Mouse (Mus musculus): ENCODE data around the gene Setd3. TPM values are rescaled to one million over a fixed set of nuclear protein-coding genes. Genes with fewer than 3 reads are reported as not detected.

The Setd3 gene
- polyA plus RNA-seq, 2 experiments: 26.8 to 43.4 TPM

GRCm38 (mm10) chr12:108135610-108136208 is 43.4 kb downstream of the Setd3 start:
- Histone ChIP-seq H3K4me3 (ENCODE audit: insufficient read depth in 1 of 2, low read depth in 2 of 2, low read length in 2 of 2) (no peak overlapping the region), H3K9ac (replicated peaks) (no peak overlapping the region), H3K36me3 (replicated peaks; ENCODE audit: control insufficient read depth, insufficient read depth, low read depth) (peaks cover 1% of the 10 kb centered on the region; the same call in 1 of the 2 replicates), H3K4me1 (replicated peaks; ENCODE audit: control insufficient read depth in 2 of 2, insufficient read depth in 2 of 2, low read length in 1 of 2) (no peaks in the 10 kb centered on the region), H3K27me3 (ENCODE audit: control insufficient read depth, insufficient read depth, low read length) (no peaks in the 10 kb centered on the region), H3K27ac (no peak overlapping the region), H3K4me2 (ENCODE audit: low read depth) (no peak overlapping the region), H3K9me3 (ENCODE audit: control insufficient read depth, low read length) (no peaks in the 10 kb centered on the region)
- ATAC-seq (ENCODE audit: insufficient read depth): no peak
- no peak for TF ChIP-seq EP300 (IDR thresholded peaks at IDR 0.05; ENCODE audit: low read depth)
- no peak for DNase-seq (ENCODE audit: low read depth in 3 of 3, low spot score in 3 of 3)
- 75% methylated on average over 6 of the region's 6 CpGs for WGBS (ENCODE audit: insufficient replicate concordance)

GRCm38 (mm10) chr12:108133181-108133580 is 45.9 kb downstream of the Setd3 start:
- DNase-seq (ENCODE audit: low read depth in 3 of 3, low spot score in 3 of 3): no peak
- WGBS (ENCODE audit: insufficient replicate concordance): 89% methylated on average over 2 of the region's 2 CpGs
- H3K36me3 ChIP-seq (replicated peaks; ENCODE audit: control insufficient read depth, insufficient read depth, low read depth): peaks cover 2% of the 10 kb centered on the region
- no peak for TF ChIP-seq CTCF (IDR thresholded peaks at IDR 0.05; ENCODE audit: low read depth)
- TF ChIP-seq EP300 (IDR thresholded peaks at IDR 0.05; ENCODE audit: low read depth): no peak
- H3K27ac ChIP-seq: no peak overlapping the region
- H3K4me2 ChIP-seq (ENCODE audit: low read depth): no peak overlapping the region
- H3K9ac ChIP-seq (replicated peaks): no peak overlapping the region
- H3K9me3 ChIP-seq (ENCODE audit: control insufficient read depth, low read length): no peaks in the 10 kb centered on the region
- H3K4me3 ChIP-seq (ENCODE audit: insufficient read depth in 1 of 2, low read depth in 2 of 2, low read length in 2 of 2): no peak overlapping the region
- no peaks in the 10 kb centered on the region for H3K4me1 ChIP-seq (replicated peaks; ENCODE audit: control insufficient read depth in 2 of 2, insufficient read depth in 2 of 2, low read length in 1 of 2)
- H3K27me3 ChIP-seq (ENCODE audit: control insufficient read depth, insufficient read depth, low read length): no peaks in the 10 kb centered on the region
- ATAC-seq (ENCODE audit: insufficient read depth): no peak

- WGBS (ENCODE audit: insufficient replicate concordance): 86% methylated on average over 8 of the region's 8 CpGs
- ATAC-seq (ENCODE audit: insufficient read depth) (no peak), DNase-seq (ENCODE audit: low read depth in 3 of 3, low spot score in 3 of 3) (no peak)
- no peaks in the 10 kb centered on the region for H3K27me3 ChIP-seq (ENCODE audit: control insufficient read depth, insufficient read depth, low read length)
- no peaks in the 10 kb centered on the region for H3K9me3 ChIP-seq (ENCODE audit: control insufficient read depth, low read length)
- H3K36me3 ChIP-seq (replicated peaks; ENCODE audit: control insufficient read depth, insufficient read depth, low read depth): peaks cover 2% of the 10 kb centered on the region
- no peak overlapping the region for H3K4me2 ChIP-seq (ENCODE audit: low read depth)
- no peak overlapping the region for H3K27ac ChIP-seq
- no peaks in the 10 kb centered on the region for H3K4me1 ChIP-seq (replicated peaks; ENCODE audit: control insufficient read depth in 2 of 2, insufficient read depth in 2 of 2, low read length in 1 of 2)
- no peak for TF ChIP-seq CTCF (IDR thresholded peaks at IDR 0.05; ENCODE audit: low read depth)
- TF ChIP-seq EP300 (IDR thresholded peaks at IDR 0.05; ENCODE audit: low read depth): no peak
- no peak overlapping the region for H3K9ac ChIP-seq (replicated peaks)
- H3K4me3 ChIP-seq (ENCODE audit: insufficient read depth in 1 of 2, low read depth in 2 of 2, low read length in 2 of 2): no peak overlapping the region
Observed at GRCm38 (mm10) chr12:108132450-108133070, 46.6 kb downstream of the Setd3 start.

- H3K27ac ChIP-seq: no peak overlapping the region
- H3K9ac ChIP-seq (replicated peaks): no peak overlapping the region
- H3K36me3 ChIP-seq (replicated peaks; ENCODE audit: control insufficient read depth, insufficient read depth, low read depth): peaks cover 8% of the 10 kb centered on the region
- no peaks in the 10 kb centered on the region for H3K4me1 ChIP-seq (replicated peaks; ENCODE audit: control insufficient read depth in 2 of 2, insufficient read depth in 2 of 2, low read length in 1 of 2)
- WGBS (ENCODE audit: insufficient replicate concordance): 20% methylated on average over 2 of the region's 2 CpGs
- H3K4me3 ChIP-seq (ENCODE audit: insufficient read depth in 1 of 2, low read depth in 2 of 2, low read length in 2 of 2): no peak overlapping the region
- no peaks in the 10 kb centered on the region for H3K27me3 ChIP-seq (ENCODE audit: control insufficient read depth, insufficient read depth, low read length)
- no peak for TF ChIP-seq EP300 (IDR thresholded peaks at IDR 0.05; ENCODE audit: low read depth)
- TF ChIP-seq CTCF (IDR thresholded peaks at IDR 0.05; ENCODE audit: low read depth): peak; percentile 82
- no peak overlapping the region for H3K4me2 ChIP-seq (ENCODE audit: low read depth)
- DNase-seq (ENCODE audit: low read depth in 3 of 3, low spot score in 3 of 3) (peak; percentile 10 to 20 (median 16)), ATAC-seq (ENCODE audit: insufficient read depth) (no peak)
- no peaks in the 10 kb centered on the region for H3K9me3 ChIP-seq (ENCODE audit: control insufficient read depth, low read length)
Observed at GRCm38 (mm10) chr12:108121288-108121687, 57.8 kb downstream of the Setd3 start.

DNA sequence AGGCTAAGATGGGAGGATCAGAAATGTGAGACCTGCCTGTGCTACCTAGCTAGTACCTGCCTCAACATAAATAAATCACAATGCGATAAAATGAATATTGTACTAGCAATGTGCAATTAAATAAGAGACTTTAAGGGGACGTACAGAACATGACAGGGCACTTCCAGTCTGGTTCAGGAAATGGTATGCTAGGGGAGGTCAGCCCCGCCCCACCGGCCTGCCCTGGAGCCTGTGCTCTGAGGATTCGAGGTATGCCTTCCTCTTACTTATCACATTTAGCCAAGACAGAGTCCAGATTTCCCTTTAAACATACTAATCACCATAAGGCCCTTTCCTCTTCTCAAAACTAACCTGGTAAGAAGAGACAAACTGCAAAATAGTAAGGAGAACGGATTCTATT is 58.7 kb downstream of the Setd3 start:
- H3K9ac ChIP-seq (replicated peaks): no peak overlapping the region
- no peak overlapping the region for H3K4me2 ChIP-seq (ENCODE audit: low read depth)
- no peak for DNase-seq (ENCODE audit: low read depth in 3 of 3, low spot score in 3 of 3)
- H3K4me3 ChIP-seq (ENCODE audit: insufficient read depth in 1 of 2, low read depth in 2 of 2, low read length in 2 of 2): no peak overlapping the region
- no peak overlapping the region for H3K27ac ChIP-seq
- H3K4me1 ChIP-seq (replicated peaks; ENCODE audit: control insufficient read depth in 2 of 2, insufficient read depth in 2 of 2, low read length in 1 of 2): no peaks in the 10 kb centered on the region
- ATAC-seq (ENCODE audit: insufficient read depth): no peak
- 47% methylated on average over 6 of the region's 6 CpGs for WGBS (ENCODE audit: insufficient replicate concordance)
- no peaks in the 10 kb centered on the region for H3K27me3 ChIP-seq (ENCODE audit: control insufficient read depth, insufficient read depth, low read length)
- H3K36me3 ChIP-seq (replicated peaks; ENCODE audit: control insufficient read depth, insufficient read depth, low read depth): peaks cover 9% of the 10 kb centered on the region
- no peak for TF ChIP-seq CTCF (IDR thresholded peaks at IDR 0.05; ENCODE audit: low read depth)
- TF ChIP-seq EP300 (IDR thresholded peaks at IDR 0.05; ENCODE audit: low read depth): no peak
- no peaks in the 10 kb centered on the region for H3K9me3 ChIP-seq (ENCODE audit: control insufficient read depth, low read length)
